Mouse (Mus musculus) olfactory bulb, adult 2 months (tissue): ENCODE measurements around the gene Rab7b.

Experiments
- CTCF ChIP-seq: fragments of 200-500 bp; IDR thresholded peaks from 2 replicates; pipeline ENCODE4 v1.5.1; 2012; ENCODE audit warnings: low read depth, mild to moderate bottlenecking, low read length, moderate library complexity; ENCODE audit not compliant: insufficient read depth
- POLR2A ChIP-seq: fragments of 200-500 bp; IDR thresholded peaks from 2 replicates; pipeline ENCODE4 v1.6.1; 2012; ENCODE audit warnings: mild to moderate bottlenecking, low read depth, low read length, moderate library complexity; ENCODE audit not compliant: insufficient read depth

- TF ChIP-seq CTCF = no peak
- TF ChIP-seq POLR2A = no peak
These were observed 23.9 kb downstream of the Rab7b start for GRCm38 (mm10) chr1:131712386-131712785.
